Mouse (Mus musculus) right cerebral cortex, postnatal 10 days (tissue): ENCODE measurements around the gene Rgs9bp.

Source experiments
- DNase-seq, 2 experiments: peaks; one replicate each; pipeline ENCODE4 v3.0.0; 2021; ENCODE audit warnings: low spot score in 2 of 2

Gene Rgs9bp

GRCm38 (mm10) chr7:35585191-35586054 lies at the start of gene Rgs9bp:
TSS of gene Rgs9bp (minus strand) at chr7:35585582.
- no peak for DNase-seq

GRCm38 (mm10) chr7:35628496-35628895 lies 43.1 kb upstream of the Rgs9bp start:
- DNase-seq: no peak

- no peak for DNase-seq
Observed at GRCm38 (mm10) chr7:35627371-35627770, 42.0 kb upstream of the Rgs9bp start.

GRCm38 (mm10) chr7:35626038-35626437 lies 40.7 kb upstream of the Rgs9bp start:
- DNase-seq: no peak

GRCm38 (mm10) chr7:35622626-35623025 lies 37.2 kb upstream of the Rgs9bp start:
- DNase-seq: no peak

GRCm38 (mm10) chr7:35617513-35617912 lies 32.1 kb upstream of the Rgs9bp start:
- DNase-seq: no peak

GRCm38 (mm10) chr7:35609245-35609644 lies 23.9 kb upstream of the Rgs9bp start:
- no peak for DNase-seq

- no peak for DNase-seq
Observed at GRCm38 (mm10) chr7:35606816-35607215, 21.4 kb upstream of the Rgs9bp start.

GRCm38 (mm10) chr7:35602766-35603165 lies 17.4 kb upstream of the Rgs9bp start:
- no peak for DNase-seq

GRCm38 (mm10) chr7:35601106-35601505 lies 15.7 kb upstream of the Rgs9bp start:
- DNase-seq: no peak

GRCm38 (mm10) chr7:35600031-35600430 lies 14.6 kb upstream of the Rgs9bp start:
- DNase-seq: no peak

- DNase-seq: no peak
Observed at GRCm38 (mm10) chr7:35599492-35599891, 14.1 kb upstream of the Rgs9bp start.

GRCm38 (mm10) chr7:35594311-35594710 lies 8.9 kb upstream of the Rgs9bp start:
- no peak for DNase-seq

- DNase-seq: peak; percentile 47 to 56
Observed at GRCm38 (mm10) chr7:35590731-35591191, 5.4 kb upstream of the Rgs9bp start.

GRCm38 (mm10) chr7:35589485-35589884 lies 4.1 kb upstream of the Rgs9bp start:
- no peak for DNase-seq

GRCm38 (mm10) chr7:35588680-35589428 lies 3.5 kb upstream of the Rgs9bp start:
- DNase-seq: no peak

- no peak for DNase-seq
Observed at GRCm38 (mm10) chr7:35587728-35588127, 2.3 kb upstream of the Rgs9bp start.

GRCm38 (mm10) chr7:35586906-35587445 lies 1.6 kb upstream of the Rgs9bp start:
- DNase-seq: no peak

GRCm38 (mm10) chr7:35586055-35586905 lies 898 bp upstream of the Rgs9bp start, which contains the start of gene Ankrd27:
TSS of gene Ankrd27 (plus strand) at chr7:35586244.
- DNase-seq: peak; percentile 98

- no peak for DNase-seq
Observed at GRCm38 (mm10) chr7:35584786-35585190, 594 bp downstream of the Rgs9bp start.

GRCm38 (mm10) chr7:35584068-35584785 lies 1.2 kb downstream of the Rgs9bp start:
- DNase-seq: no peak
